Mouse (Mus musculus) E14TG2a.4 (cell line): ENCODE data around the gene Plxdc2.

Experiments used
- CTCF ChIP-seq: conservative IDR thresholded peaks from 2 replicates; pipeline ENCODE4 v1.5.1; 2014; ENCODE audit warnings: low read length
- POU5F1 ChIP-seq: IDR thresholded peaks from 2 replicates; pipeline ENCODE4 v1.6.1; 2014; ENCODE audit warnings: low read length, borderline replicate concordance

DNA sequence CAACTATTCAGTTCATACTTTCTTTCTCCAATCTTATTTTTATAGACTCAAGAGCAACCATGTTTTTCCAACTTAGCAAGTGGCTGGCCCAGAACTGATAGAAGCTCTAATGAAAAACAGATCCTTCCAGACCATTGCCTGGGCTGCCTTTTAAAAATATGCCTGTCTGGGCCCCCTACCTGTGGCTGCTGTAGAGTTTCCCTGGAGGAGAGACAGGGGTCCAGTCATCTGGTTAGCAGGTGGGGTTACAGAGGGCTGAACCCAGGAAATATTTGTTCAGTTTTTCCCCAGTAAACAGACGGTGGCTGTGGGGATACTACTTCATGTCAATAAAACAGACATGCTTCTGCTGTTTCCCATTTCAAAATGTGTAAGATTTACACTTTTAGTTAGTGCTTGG lies 222.0 kb downstream of the Plxdc2 start:
- TF ChIP-seq CTCF (no peak), POU5F1 (no peak)
